Mouse (Mus musculus): ENCODE data around the gene Epx. TPM values are rescaled to one million over a fixed set of nuclear protein-coding genes. Genes with fewer than 3 reads are reported as not detected.
"Not testable (repeated sequence)": the region's sequence is repeated elsewhere in the genome, so short reads cannot be mapped to it uniquely, and the experiment has no call there.

Epx gene
- polyA plus RNA-seq, 1 experiment from 2014 or later: 0.11 TPM

GRCm38 (mm10) chr11:87879826-87880225 is 4.5 kb upstream of the Epx start:
- no peaks in the 10 kb centered on the region for H3K9me3 ChIP-seq (ENCODE audit: control insufficient read depth, low read length)
- no peak overlapping the region for H3K9ac ChIP-seq (ENCODE audit: low read depth, low read length)
- no peak overlapping the region for H3K4me2 ChIP-seq (ENCODE audit: low read depth, low read length)
- 42% methylated on average over 9 of the region's 9 CpGs for WGBS
- H3K4me1 ChIP-seq (ENCODE audit: control insufficient read depth, insufficient read depth, low read length): no peaks in the 10 kb centered on the region
- no peaks in the 10 kb centered on the region for H3K27me3 ChIP-seq (replicated peaks; ENCODE audit: control insufficient read depth, insufficient read depth, low read length)
- ATAC-seq: peak; percentile 75
- no peak overlapping the region for H3K4me3 ChIP-seq (ENCODE audit: low read length)
- no peak overlapping the region for H3K27ac ChIP-seq (ENCODE audit: low read length)
- H3K36me3 ChIP-seq (ENCODE audit: control insufficient read depth, insufficient read depth, low read length): no peaks in the 10 kb centered on the region

DNA sequence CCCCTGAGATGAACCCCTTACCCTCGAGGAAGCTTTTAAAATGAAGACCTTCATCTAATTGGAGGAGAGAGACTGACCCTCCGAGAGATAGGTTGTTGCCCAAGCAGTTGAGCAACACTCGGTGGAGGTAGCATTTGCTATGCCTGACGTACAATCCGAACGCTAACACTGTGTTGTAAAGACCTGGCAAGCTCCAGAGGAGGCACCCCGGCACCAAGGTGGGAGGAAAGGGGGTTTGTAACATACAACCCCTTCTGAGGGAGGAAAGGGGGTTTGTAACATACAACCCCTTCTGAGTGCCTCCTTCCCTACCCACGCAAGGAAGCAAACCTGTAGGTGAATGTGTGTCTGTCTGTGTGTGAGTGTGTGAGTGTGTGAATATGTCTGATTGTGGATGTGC is 3.6 kb downstream of the Epx start:
- Histone ChIP-seq H3K9me3 (ENCODE audit: control insufficient read depth, low read length) (no peaks in the 10 kb centered on the region), H3K9ac (ENCODE audit: low read depth, low read length) (no peak overlapping the region), H3K27me3 (replicated peaks; ENCODE audit: control insufficient read depth, insufficient read depth, low read length) (no peaks in the 10 kb centered on the region), H3K36me3 (ENCODE audit: control insufficient read depth, insufficient read depth, low read length) (no peaks in the 10 kb centered on the region), H3K4me2 (ENCODE audit: low read depth, low read length) (no peak overlapping the region), H3K27ac (ENCODE audit: low read length) (no peak overlapping the region), H3K4me1 (ENCODE audit: control insufficient read depth, insufficient read depth, low read length) (no peaks in the 10 kb centered on the region), H3K4me3 (ENCODE audit: low read length) (no peak overlapping the region)
- ATAC-seq: no peak
- WGBS: 34% methylated on average over 8 of the region's 8 CpGs

DNA sequence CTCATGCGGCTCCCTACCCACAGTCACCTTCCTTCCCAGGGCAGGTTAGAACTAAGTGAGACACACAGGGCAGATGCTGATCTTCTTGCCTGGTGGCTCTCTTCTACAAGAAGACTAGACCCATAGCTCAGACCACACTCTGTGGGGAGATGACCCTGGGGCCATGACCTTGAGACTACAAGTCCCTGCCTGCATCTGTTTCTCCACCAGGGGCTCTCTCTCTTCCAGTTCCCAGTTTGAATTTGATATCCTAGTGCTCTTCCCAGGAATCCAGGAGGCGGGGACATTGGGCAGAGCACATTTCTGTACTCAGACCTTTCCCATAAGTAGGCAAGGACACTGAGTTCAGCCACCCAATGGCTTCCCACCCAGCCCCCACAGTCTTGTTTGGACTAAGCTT is 5.2 kb downstream of the Epx start:
- Histone ChIP-seq H3K4me3 (ENCODE audit: low read length) (no peak overlapping the region), H3K27ac (ENCODE audit: low read length) (no peak overlapping the region), H3K4me2 (ENCODE audit: low read depth, low read length) (no peak overlapping the region), H3K4me1 (ENCODE audit: control insufficient read depth, insufficient read depth, low read length) (no peaks in the 10 kb centered on the region), H3K36me3 (ENCODE audit: control insufficient read depth, insufficient read depth, low read length) (no peaks in the 10 kb centered on the region), H3K27me3 (replicated peaks; ENCODE audit: control insufficient read depth, insufficient read depth, low read length) (no peaks in the 10 kb centered on the region), H3K9ac (ENCODE audit: low read depth, low read length) (no peak overlapping the region), H3K9me3 (ENCODE audit: control insufficient read depth, low read length) (no peaks in the 10 kb centered on the region)
- 82% methylated on average over 2 of the region's 2 CpGs for WGBS
- no peak for ATAC-seq

GRCm38 (mm10) chr11:87866891-87867290 is 8.4 kb downstream of the Epx start:
- H3K36me3 ChIP-seq (ENCODE audit: control insufficient read depth, insufficient read depth, low read length); H3K4me3 ChIP-seq (ENCODE audit: low read length); H3K9ac ChIP-seq (ENCODE audit: low read depth, low read length); ATAC-seq; H3K4me2 ChIP-seq (ENCODE audit: low read depth, low read length); H3K27me3 ChIP-seq (replicated peaks; ENCODE audit: control insufficient read depth, insufficient read depth, low read length); H3K9me3 ChIP-seq (ENCODE audit: control insufficient read depth, low read length); H3K4me1 ChIP-seq (ENCODE audit: control insufficient read depth, insufficient read depth, low read length); H3K27ac ChIP-seq (ENCODE audit: low read length): not testable (repeated sequence)
- 89% methylated on average over 1 of the region's 2 CpGs for WGBS

- Histone ChIP-seq H3K4me3 (ENCODE audit: low read length) (no peak overlapping the region), H3K27ac (ENCODE audit: low read length) (no peak overlapping the region), H3K27me3 (replicated peaks; ENCODE audit: control insufficient read depth, insufficient read depth, low read length) (no peaks in the 10 kb centered on the region), H3K4me2 (ENCODE audit: low read depth, low read length) (no peak overlapping the region), H3K4me1 (ENCODE audit: control insufficient read depth, insufficient read depth, low read length) (no peaks in the 10 kb centered on the region), H3K9ac (ENCODE audit: low read depth, low read length) (no peak overlapping the region), H3K9me3 (ENCODE audit: control insufficient read depth, low read length) (no peaks in the 10 kb centered on the region), H3K36me3 (ENCODE audit: control insufficient read depth, insufficient read depth, low read length) (no peaks in the 10 kb centered on the region; the same call in 1 of the 2 replicates)
- 95% methylated on average over 13 of the region's 13 CpGs for WGBS
- no peak for ATAC-seq
Measured at GRCm38 (mm10) chr11:87862805-87863204, 12.5 kb downstream of the Epx start.

- no peak overlapping the region for H3K27ac ChIP-seq (ENCODE audit: low read length)
- H3K4me1 ChIP-seq (ENCODE audit: control insufficient read depth, insufficient read depth, low read length): no peaks in the 10 kb centered on the region
- WGBS: 82% methylated on average over 9 of the region's 9 CpGs
- no peaks in the 10 kb centered on the region for H3K9me3 ChIP-seq (ENCODE audit: control insufficient read depth, low read length)
- H3K27me3 ChIP-seq (replicated peaks; ENCODE audit: control insufficient read depth, insufficient read depth, low read length): no peaks in the 10 kb centered on the region
- no peak for ATAC-seq
- no peaks in the 10 kb centered on the region; the same call in 1 of the 2 replicates for H3K36me3 ChIP-seq (ENCODE audit: control insufficient read depth, insufficient read depth, low read length)
- H3K4me3 ChIP-seq (ENCODE audit: low read length): no peak overlapping the region
- no peak overlapping the region for H3K9ac ChIP-seq (ENCODE audit: low read depth, low read length)
- H3K4me2 ChIP-seq (ENCODE audit: low read depth, low read length): no peak overlapping the region
Measured at GRCm38 (mm10) chr11:87860426-87860825, 14.9 kb downstream of the Epx start.

- no peaks in the 10 kb centered on the region for H3K4me1 ChIP-seq (ENCODE audit: control insufficient read depth, insufficient read depth, low read length)
- H3K4me2 ChIP-seq (ENCODE audit: low read depth, low read length): no peak overlapping the region
- no peaks in the 10 kb centered on the region; the same call in 1 of the 2 replicates for H3K36me3 ChIP-seq (ENCODE audit: control insufficient read depth, insufficient read depth, low read length)
- no peak overlapping the region for H3K9ac ChIP-seq (ENCODE audit: low read depth, low read length)
- WGBS: 82% methylated on average over 11 of the region's 11 CpGs
- ATAC-seq: no peak
- H3K27ac ChIP-seq (ENCODE audit: low read length): no peak overlapping the region
- no peak overlapping the region for H3K4me3 ChIP-seq (ENCODE audit: low read length)
- no peaks in the 10 kb centered on the region for H3K27me3 ChIP-seq (replicated peaks; ENCODE audit: control insufficient read depth, insufficient read depth, low read length)
- no peaks in the 10 kb centered on the region for H3K9me3 ChIP-seq (ENCODE audit: control insufficient read depth, low read length)
Measured at GRCm38 (mm10) chr11:87859273-87859672, 16.1 kb downstream of the Epx start.

- H3K4me3 ChIP-seq (ENCODE audit: low read length): no peak overlapping the region
- 90% methylated on average over 7 of the region's 7 CpGs for WGBS
- H3K4me2 ChIP-seq (ENCODE audit: low read depth, low read length): no peak overlapping the region
- no peaks in the 10 kb centered on the region for H3K9me3 ChIP-seq (ENCODE audit: control insufficient read depth, low read length)
- H3K9ac ChIP-seq (ENCODE audit: low read depth, low read length): no peak overlapping the region
- no peaks in the 10 kb centered on the region for H3K4me1 ChIP-seq (ENCODE audit: control insufficient read depth, insufficient read depth, low read length)
- H3K36me3 ChIP-seq (ENCODE audit: control insufficient read depth, insufficient read depth, low read length): no peaks in the 10 kb centered on the region; the same call in 1 of the 2 replicates
- no peak for ATAC-seq
- H3K27me3 ChIP-seq (replicated peaks; ENCODE audit: control insufficient read depth, insufficient read depth, low read length): no peaks in the 10 kb centered on the region
- no peak overlapping the region for H3K27ac ChIP-seq (ENCODE audit: low read length)
Measured at GRCm38 (mm10) chr11:87854550-87854949, 20.8 kb downstream of the Epx start.

DNA sequence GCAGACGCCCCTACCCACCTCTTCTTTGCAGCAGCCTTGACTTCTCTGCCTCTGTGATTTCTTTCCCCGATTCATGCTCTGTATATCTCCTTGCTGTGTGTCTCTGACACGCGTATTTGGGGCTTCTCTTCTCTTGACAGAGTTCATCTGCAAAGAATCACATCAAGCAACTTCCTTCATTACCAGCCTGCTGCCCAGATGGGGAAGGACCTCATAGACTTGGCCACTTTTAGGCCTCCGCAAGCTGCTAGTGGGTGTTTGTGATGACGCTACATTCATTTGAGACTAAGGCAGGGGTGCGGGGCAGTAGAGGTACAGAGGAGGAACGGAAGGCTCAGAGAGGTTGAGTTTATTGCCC is 21.8 kb downstream of the Epx start:
- Histone ChIP-seq H3K4me2 (ENCODE audit: low read depth, low read length) (peak overlapping the region; percentile 75), H3K36me3 (ENCODE audit: control insufficient read depth, insufficient read depth, low read length) (no peaks in the 10 kb centered on the region; the same call in 1 of the 2 replicates), H3K9me3 (ENCODE audit: control insufficient read depth, low read length) (no peaks in the 10 kb centered on the region), H3K9ac (ENCODE audit: low read depth, low read length) (peak overlapping the region; percentile 71), H3K4me1 (ENCODE audit: control insufficient read depth, insufficient read depth, low read length) (no peaks in the 10 kb centered on the region), H3K27me3 (replicated peaks; ENCODE audit: control insufficient read depth, insufficient read depth, low read length) (no peaks in the 10 kb centered on the region), H3K4me3 (ENCODE audit: low read length) (peak overlapping the region; percentile 68), H3K27ac (ENCODE audit: low read length) (peak overlapping the region; percentile 5)
- ATAC-seq: peak; percentile 45
- 32% methylated on average over 8 of the region's 8 CpGs for WGBS
